Mouse (Mus musculus) myocyte (in vitro differentiated cells): ENCODE measurements around the gene Natd1. TPM values are rescaled to one million over a fixed set of nuclear protein-coding genes. Genes with fewer than 3 reads are reported as not detected.

Experiments used
- H3K27me3 ChIP-seq: one replicate; pipeline ENCODE4 v1.6.1; 2011; ENCODE audit not compliant: control insufficient read depth, insufficient read depth, insufficient read length
- H3K36me3 ChIP-seq: one replicate; pipeline ENCODE4 v1.6.1; 2011; ENCODE audit not compliant: control insufficient read depth, insufficient read depth
- H3K4me2 ChIP-seq: one replicate; pipeline ENCODE4 v1.6.1; 2011; ENCODE audit warnings: low read depth, control low read depth
- H3K4me3 ChIP-seq: one replicate; pipeline ENCODE4 v1.5.1; 2011; ENCODE audit warnings: mild to moderate bottlenecking, control low read depth, moderate library complexity
- H3K79me2 ChIP-seq: one replicate; pipeline ENCODE4 v1.6.1; 2011; ENCODE audit not compliant: control insufficient read depth, insufficient read depth
- H3ac ChIP-seq: one replicate; pipeline ENCODE4 v1.6.1; 2011; ENCODE audit not compliant: control insufficient read depth, insufficient read length
- CEBPB ChIP-seq: IDR thresholded peaks from 2 replicates; pipeline ENCODE4 v1.6.1; 2011; ENCODE audit warnings: mild to moderate bottlenecking, moderate library complexity; ENCODE audit not compliant: poor library complexity, insufficient read depth, severe bottlenecking
- E2F4 ChIP-seq: IDR thresholded peaks from one replicate; pipeline ENCODE4 v1.6.1; 2011; ENCODE audit warnings: mild to moderate bottlenecking, control low read depth, moderate library complexity; ENCODE audit not compliant: insufficient read depth
- MAX ChIP-seq: IDR thresholded peaks from one replicate; pipeline ENCODE4 v1.6.1; 2011; ENCODE audit warnings: low read depth, mild to moderate bottlenecking, control low read depth
- MYOD1 ChIP-seq, 3 experiments: IDR thresholded peaks; one replicate each; pipeline ENCODE4 v1.6.1; 2011; ENCODE audit warnings: control low read depth in 2 of 3, low read depth in 2 of 3, mild to moderate bottlenecking in 2 of 3, moderate library complexity in 1 of 3; ENCODE audit not compliant: insufficient read length in 2 of 3, control insufficient read depth in 1 of 3
- MYOG ChIP-seq, 3 experiments: IDR thresholded peaks; one replicate each; pipeline ENCODE4 v1.6.1; 2011; ENCODE audit warnings: control low read depth in 2 of 3, low read depth in 2 of 3, mild to moderate bottlenecking in 2 of 3; ENCODE audit not compliant: insufficient read length in 2 of 3, control insufficient read depth in 1 of 3, insufficient read depth in 1 of 3
- POLR2A ChIP-seq: IDR thresholded peaks from one replicate; pipeline ENCODE4 v1.6.1; 2011; ENCODE audit warnings: low read depth, mild to moderate bottlenecking, control low read depth, moderate library complexity; ENCODE audit not compliant: insufficient read length
- POLR2AphosphoS2 ChIP-seq: IDR thresholded peaks from one replicate; pipeline ENCODE4 v1.6.1; 2011; ENCODE audit warnings: low read depth, control low read depth; ENCODE audit not compliant: insufficient read length
- REST ChIP-seq: IDR thresholded peaks from one replicate; pipeline ENCODE4 v1.6.1; 2011; ENCODE audit warnings: mild to moderate bottlenecking, control low read depth, moderate library complexity; ENCODE audit not compliant: insufficient read depth, insufficient read length
- SRF ChIP-seq: IDR thresholded peaks from one replicate; pipeline ENCODE4 v1.6.1; 2011; ENCODE audit warnings: low read depth; ENCODE audit not compliant: control insufficient read depth, insufficient read length
- TCF12 ChIP-seq: IDR thresholded peaks from one replicate; pipeline ENCODE4 v1.6.1; 2011; ENCODE audit warnings: mild to moderate bottlenecking, control low read depth; ENCODE audit not compliant: poor library complexity, insufficient read depth, severe bottlenecking
- TCF3 ChIP-seq: IDR thresholded peaks from one replicate; pipeline ENCODE4 v1.6.1; 2011; ENCODE audit warnings: low read depth, control low read depth; ENCODE audit not compliant: insufficient read length
- USF1 ChIP-seq: IDR thresholded peaks from one replicate; pipeline ENCODE4 v1.6.1; 2011; ENCODE audit warnings: low read depth, mild to moderate bottlenecking, control low read depth, moderate library complexity
- polyA plus RNA-seq: library from polyadenylated mRNA; unstranded; fragments of >200 nt; fragmentation: generic; extraction: Trizol; gene quantifications from one replicate; pipeline ENCODE4 v1.2.1, GENCODE M21; 2012; ENCODE audit warnings: missing spikeins

The Natd1 gene
- polyA plus RNA-seq, 1 experiment = 20.0 TPM

DNA sequence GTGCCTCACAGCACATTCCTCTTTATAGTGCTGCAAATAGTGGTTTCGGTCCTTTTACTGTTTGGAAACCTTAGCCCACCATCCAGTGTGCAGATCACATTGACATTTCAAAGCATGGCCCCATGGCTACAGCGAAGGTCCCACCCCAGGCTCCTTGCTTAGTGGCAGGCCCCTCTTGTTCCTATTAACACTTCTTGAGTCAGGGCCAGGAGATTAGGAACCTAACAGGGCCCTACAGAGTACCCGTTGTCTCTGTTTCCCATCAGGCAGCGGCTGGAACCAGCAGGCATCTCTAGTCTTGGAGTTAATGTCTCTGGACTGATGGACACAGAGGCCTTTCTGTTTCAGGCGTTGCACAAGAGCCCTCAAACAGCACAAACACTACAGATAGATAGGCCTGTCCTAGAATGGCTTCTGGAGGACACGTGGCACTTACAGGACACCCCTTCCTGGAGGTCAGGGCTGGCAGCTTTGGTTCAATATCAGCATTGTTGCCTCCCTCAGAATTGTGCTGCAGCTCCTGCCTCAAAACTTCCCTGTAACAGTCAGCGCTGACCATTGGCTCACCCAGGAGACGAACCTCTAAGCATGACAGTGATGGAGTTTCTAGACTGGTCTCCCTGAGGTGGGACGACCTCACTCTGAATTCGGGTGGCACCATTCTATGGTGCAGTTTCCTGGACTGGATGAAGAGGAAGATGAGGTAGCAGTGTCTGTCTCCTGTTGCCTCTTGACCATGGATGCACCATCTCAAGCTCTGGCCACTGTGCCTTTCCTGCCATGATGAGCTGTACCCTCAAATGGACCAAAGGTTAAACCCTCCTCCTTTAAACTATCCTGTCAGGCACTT lies 39.9 kb upstream of the Natd1 start:
- Histone ChIP-seq H3K27me3 (no peaks in the 10 kb centered on the region), H3K4me2 (no peak overlapping the region), H3K79me2 (no peaks in the 10 kb centered on the region), H3ac (no peak overlapping the region), H3K36me3 (peaks cover 6% of the 10 kb centered on the region), H3K4me3 (no peak overlapping the region)
- TF ChIP-seq MYOG (IDR thresholded peaks at IDR 0.05; ENCODE audit: control insufficient read depth in 1 of 3, insufficient read depth in 1 of 3, insufficient read length in 2 of 3, low read depth in 2 of 3) (no peak), POLR2A (no peak), TCF3 (no peak), REST (no peak), CEBPB (no peak), MAX (no peak), POLR2AphosphoS2 (no peak), E2F4 (no peak), SRF (no peak), TCF12 (no peak), USF1 (no peak), MYOD1 (IDR thresholded peaks at IDR 0.05; ENCODE audit: control insufficient read depth in 1 of 3, insufficient read length in 2 of 3, low read depth in 2 of 3) (no peak)

DNA sequence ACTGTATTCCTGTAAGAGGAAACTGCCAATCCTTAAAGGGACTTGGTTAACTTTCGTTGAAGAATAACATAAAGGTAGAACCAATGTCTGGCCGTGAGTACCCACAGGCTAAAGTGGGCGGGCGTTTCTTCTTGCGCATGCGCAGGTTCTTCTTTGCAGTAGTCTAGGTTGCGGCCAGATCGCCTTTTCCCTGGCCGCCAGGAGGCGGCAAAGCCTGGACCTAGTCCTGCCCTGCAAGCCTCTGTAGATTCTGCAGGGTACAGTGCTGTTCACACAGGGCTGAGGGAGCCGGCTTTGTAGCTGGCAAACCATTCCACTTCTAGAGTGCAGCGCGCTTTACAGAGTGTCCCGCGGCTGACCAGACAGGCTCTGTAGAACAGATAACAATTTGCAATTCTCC lies 39.3 kb upstream of the Natd1 start:
- no peak overlapping the region for H3ac ChIP-seq
- TF ChIP-seq MYOG (IDR thresholded peaks at IDR 0.05; ENCODE audit: control insufficient read depth in 1 of 3, insufficient read depth in 1 of 3, insufficient read length in 2 of 3, low read depth in 2 of 3) = peak in 1 of 3 experiments; percentile 36
- TF ChIP-seq MYOD1 (IDR thresholded peaks at IDR 0.05; ENCODE audit: control insufficient read depth in 1 of 3, insufficient read length in 2 of 3, low read depth in 2 of 3) = peak in 1 of 3 experiments; percentile 13
- no peak for TF ChIP-seq USF1
- H3K4me2 ChIP-seq = no peak overlapping the region
- H3K4me3 ChIP-seq = no peak overlapping the region
- peaks cover 12% of the 10 kb centered on the region for H3K36me3 ChIP-seq
- no peaks in the 10 kb centered on the region for H3K79me2 ChIP-seq
- no peaks in the 10 kb centered on the region for H3K27me3 ChIP-seq

DNA sequence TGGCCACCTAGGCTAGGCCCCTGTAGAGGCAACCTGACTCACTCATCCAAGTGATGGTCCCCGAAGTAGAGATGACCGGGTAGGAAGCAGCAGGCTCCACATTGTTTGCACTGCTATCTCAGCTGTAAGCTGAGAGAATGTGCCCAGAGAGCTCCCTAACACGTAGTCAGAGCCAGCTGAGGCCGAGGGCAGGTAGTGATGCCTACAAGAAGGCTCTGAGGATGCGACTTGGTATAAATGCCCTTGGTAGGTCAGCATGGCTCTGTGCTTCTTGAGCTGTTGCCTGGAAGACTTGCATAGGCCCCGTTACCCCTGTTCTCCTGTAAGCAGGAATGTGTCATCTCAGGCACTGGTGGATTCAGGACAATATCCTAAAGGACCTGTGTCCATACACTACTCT lies 38.4 kb upstream of the Natd1 start:
- Histone ChIP-seq H3K27me3 (no peaks in the 10 kb centered on the region), H3K79me2 (no peaks in the 10 kb centered on the region), H3K4me3 (no peak overlapping the region), H3K36me3 (peaks cover 13% of the 10 kb centered on the region), H3ac (no peak overlapping the region), H3K4me2 (no peak overlapping the region)
- TF ChIP-seq TCF3 (no peak), CEBPB (no peak), MYOG (IDR thresholded peaks at IDR 0.05; ENCODE audit: control insufficient read depth in 1 of 3, insufficient read depth in 1 of 3, insufficient read length in 2 of 3, low read depth in 2 of 3) (no peak), TCF12 (no peak), E2F4 (no peak), POLR2A (no peak), USF1 (no peak)

DNA sequence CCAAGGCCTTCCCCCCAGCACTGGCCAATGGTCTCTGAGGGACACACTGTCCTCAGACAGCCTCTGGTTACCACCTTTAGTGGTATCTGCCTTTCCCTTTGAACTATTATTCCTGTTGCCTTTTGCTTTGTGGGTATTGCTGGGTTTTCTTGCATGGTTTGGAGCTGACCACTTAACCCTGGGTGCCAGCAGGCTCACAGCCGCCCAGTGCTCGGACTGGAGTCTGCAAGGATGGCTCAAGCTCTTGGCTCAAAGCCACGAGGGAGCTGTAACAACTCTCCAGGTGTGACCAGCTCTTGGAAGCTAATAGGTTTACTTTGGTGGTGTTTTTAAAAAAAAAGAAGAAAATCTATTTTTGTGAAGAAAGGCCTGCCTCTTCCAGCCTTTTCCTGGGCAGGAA lies 37.8 kb upstream of the Natd1 start:
- Histone ChIP-seq H3ac (no peak overlapping the region), H3K4me3 (no peak overlapping the region), H3K4me2 (no peak overlapping the region), H3K79me2 (no peaks in the 10 kb centered on the region), H3K36me3 (peaks cover 14% of the 10 kb centered on the region), H3K27me3 (no peaks in the 10 kb centered on the region)
- no peak for TF ChIP-seq POLR2A

GRCm38 (mm10) chr11:60951896-60952295 lies 37.3 kb upstream of the Natd1 start:
- Histone ChIP-seq H3K27me3 (no peaks in the 10 kb centered on the region), H3K36me3 (peaks cover 18% of the 10 kb centered on the region), H3K4me3 (no peak overlapping the region), H3K4me2 (no peak overlapping the region), H3ac (no peak overlapping the region), H3K79me2 (no peaks in the 10 kb centered on the region)
- no peak for TF ChIP-seq TCF3
- no peak for TF ChIP-seq POLR2A

DNA sequence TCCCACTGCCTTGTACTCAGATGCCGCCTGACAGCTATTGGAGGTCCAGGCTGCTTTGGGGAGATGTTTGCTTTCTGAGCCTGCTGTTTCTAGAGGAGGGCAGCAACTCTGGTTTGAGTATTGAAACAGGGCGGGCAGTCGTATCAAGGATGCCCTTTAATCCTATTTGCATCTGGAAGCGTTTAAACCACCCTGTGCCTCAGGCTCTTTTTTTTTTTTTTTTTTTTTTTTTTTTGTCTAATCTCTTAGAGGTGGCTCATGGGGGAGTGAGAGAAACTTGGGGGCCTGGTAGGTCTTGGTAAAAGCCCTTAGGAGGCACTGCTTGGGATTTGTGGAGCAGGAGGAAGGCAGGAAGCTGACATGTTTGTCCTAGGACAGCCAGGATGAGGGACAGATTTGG lies 30.5 kb upstream of the Natd1 start:
- Histone ChIP-seq H3K36me3 (peaks cover 17% of the 10 kb centered on the region), H3K4me3 (no peak overlapping the region), H3ac (no peak overlapping the region), H3K79me2 (peaks cover 17% of the 10 kb centered on the region), H3K27me3 (no peaks in the 10 kb centered on the region), H3K4me2 (no peak overlapping the region)
- TF ChIP-seq REST (no peak), SRF (no peak), E2F4 (no peak), POLR2AphosphoS2 (no peak), TCF12 (no peak), POLR2A (no peak), MYOG (IDR thresholded peaks at IDR 0.05; ENCODE audit: control insufficient read depth in 1 of 3, insufficient read depth in 1 of 3, insufficient read length in 2 of 3, low read depth in 2 of 3) (no peak), MAX (no peak), USF1 (no peak), MYOD1 (IDR thresholded peaks at IDR 0.05; ENCODE audit: control insufficient read depth in 1 of 3, insufficient read length in 2 of 3, low read depth in 2 of 3) (no peak), TCF3 (no peak)
